ENCODE assay signal across 8 mouse cellular contexts in the genomic region with DNA sequence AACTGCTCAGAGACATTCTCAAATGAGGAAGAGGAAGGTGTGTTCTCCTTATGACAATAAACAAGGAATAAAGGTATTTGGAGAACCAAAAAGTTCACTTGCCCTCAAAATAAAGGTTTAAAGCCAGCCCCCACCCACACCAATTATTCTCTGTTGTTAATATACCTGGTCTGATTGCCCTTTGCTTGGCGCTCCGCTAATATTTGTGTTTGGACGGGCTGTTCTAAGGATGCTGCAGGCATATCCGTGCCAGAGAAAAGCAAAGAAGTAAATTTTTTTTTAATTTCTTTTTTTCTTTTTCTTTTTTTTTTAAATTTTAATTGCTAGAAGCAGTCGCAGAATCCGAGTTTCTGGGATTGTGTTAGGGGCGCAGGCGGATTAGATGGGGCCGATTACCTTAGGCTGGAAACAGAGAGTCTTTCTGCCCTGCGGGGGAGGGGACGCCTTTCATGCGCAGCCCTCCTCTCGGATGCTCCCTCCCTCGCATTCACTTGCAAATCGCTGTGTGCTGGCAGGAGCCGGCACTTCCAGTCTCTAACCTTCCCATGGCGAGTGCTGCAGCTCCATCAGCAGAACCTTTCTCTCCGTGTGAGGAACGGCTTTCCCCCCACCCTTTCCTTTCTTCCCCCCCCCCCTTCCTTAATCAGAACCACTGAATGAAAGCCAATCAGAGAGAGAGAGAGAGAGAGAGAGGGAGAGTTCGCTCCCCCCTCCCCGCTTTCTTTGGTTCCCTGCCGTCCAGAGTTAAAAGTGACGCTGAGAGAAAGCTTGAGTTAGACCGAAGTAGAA. TPM values are rescaled to one million over a fixed set of nuclear protein-coding genes. Genes with fewer than 3 reads are reported as not detected.
DNase-seq lines count a peak whose midpoint lies in the region; ATAC-seq and TF ChIP-seq lines count a peak whose summit lies in the region.

A gene (plus strand): TSS at position 763 of the 789 bp plus-strand sequence.

- H3K4me2 ChIP-seq in midbrain, embryonic 12.5 days (replicated peaks): peak within 1 kb of the TSS; percentile 55
- peak within 1 kb of the TSS; percentile 59 for H3K4me2 ChIP-seq in stomach, postnatal 0 days (replicated peaks; ENCODE audit: low read depth)

- no peak for TF ChIP-seq EP300 in stomach, postnatal 0 days (optimal IDR thresholded peaks at IDR 0.05)

- DNase-seq in layer of hippocampus, adult 11-12 months (ENCODE audit: low spot score): peak; percentile 70
- DNase-seq in layer of hippocampus, adult 9-10 months (ENCODE audit: low spot score): no peak
- peak; percentile 73 to 80 for DNase-seq in cerebellum, adult 2 months
- peak; percentile 60 for DNase-seq in forelimb bud, embryonic 11.5 days (ENCODE audit: low read depth, low spot score)
- peak; percentile 69 to 85 for DNase-seq in layer of hippocampus, postnatal 14 days (ENCODE audit: low spot score in 2 of 2)
- DNase-seq in stomach, postnatal 0 days (ENCODE audit: low spot score): peak; percentile 23
- no peak for DNase-seq in thymus, postnatal 36 days

- H3K9me3 ChIP-seq in midbrain, embryonic 12.5 days: no peaks in the 10 kb centered on the region
- H3K9me3 ChIP-seq in stomach, postnatal 0 days (ENCODE audit: control insufficient read depth, low read length): no peaks in the 10 kb centered on the region

- WGBS in cerebellum, adult 2 months: 2% methylated on average over 24 of the region's 24 CpGs
- WGBS in midbrain, embryonic 12.5 days: under 1% methylated on average over 24 of the region's 24 CpGs
- WGBS in stomach, postnatal 0 days: 1% methylated on average over 23 of the region's 24 CpGs

- peak within 1 kb of the TSS; percentile 60 for H3K4me3 ChIP-seq in cerebellum, adult 2 months (replicated peaks; ENCODE audit: insufficient read depth, low read depth, low read length)
- H3K4me3 ChIP-seq in midbrain, embryonic 12.5 days: peak within 1 kb of the TSS; percentile 45
- H3K4me3 ChIP-seq in stomach, postnatal 0 days (ENCODE audit: low read depth, low read length): peak within 1 kb of the TSS; percentile 37

- H3K27ac ChIP-seq in cerebellum, adult 2 months (ENCODE audit: insufficient read depth, low read length): no peak within 1 kb of the TSS
- peak within 1 kb of the TSS; percentile 72 for H3K27ac ChIP-seq in midbrain, embryonic 12.5 days (replicated peaks)
- H3K27ac ChIP-seq in stomach, postnatal 0 days (replicated peaks): no peak within 1 kb of the TSS

- H3K9ac ChIP-seq in midbrain, embryonic 12.5 days (replicated peaks): peak within 1 kb of the TSS; percentile 46; the same call in 1 of the 2 replicates
- H3K9ac ChIP-seq in stomach, postnatal 0 days (ENCODE audit: low read length): no peak within 1 kb of the TSS; the same call in 1 of the 2 replicates

- H3K4me1 ChIP-seq in cerebellum, adult 2 months (ENCODE audit: control insufficient read depth, insufficient read depth, low read length): no peaks in the 10 kb centered on the region
- peaks cover 12% of the 10 kb centered on the region for H3K4me1 ChIP-seq in midbrain, embryonic 12.5 days
- H3K4me1 ChIP-seq in stomach, postnatal 0 days (replicated peaks; ENCODE audit: control insufficient read depth, insufficient read depth): no peaks in the 10 kb centered on the region

- peak; percentile 96 for ATAC-seq in midbrain, embryonic 12.5 days (ENCODE audit: low FRiP score, low read depth)
- no peak for ATAC-seq in stomach, postnatal 0 days (ENCODE audit: low FRiP score, low TSS enrichment)

- H3K27me3 ChIP-seq in cerebellum, adult 2 months (ENCODE audit: control insufficient read depth, insufficient read depth, low read length): no peaks in the 10 kb centered on the region
- H3K27me3 ChIP-seq in midbrain, embryonic 12.5 days: no peaks in the 10 kb centered on the region
- no peaks in the 10 kb centered on the region for H3K27me3 ChIP-seq in stomach, postnatal 0 days (ENCODE audit: control insufficient read depth, insufficient read depth, low read length)

- TF ChIP-seq CTCF in cerebellum, adult 2 months (IDR thresholded peaks at IDR 0.05; ENCODE audit: borderline replicate concordance, insufficient read depth, low read depth, low read length): no peak
- TF ChIP-seq CTCF in stomach, postnatal 0 days (IDR thresholded peaks at IDR 0.05; ENCODE audit: low read depth): no peak

- no peaks in the 10 kb centered on the region for H3K36me3 ChIP-seq in midbrain, embryonic 12.5 days
- H3K36me3 ChIP-seq in stomach, postnatal 0 days (ENCODE audit: control insufficient read depth, insufficient read depth, low read length): no peaks in the 10 kb centered on the region

- peak; percentile 27; the same call in 1 of the 2 replicates for TF ChIP-seq POLR2A in cerebellum, adult 2 months (IDR thresholded peaks at IDR 0.05; ENCODE audit: borderline replicate concordance, insufficient read depth, low read length)

RNA-seq across cellular contexts. Expression of the gene that starts here (rescaled TPM):
- polyA plus RNA-seq in cerebellum, adult 2 months (2012; rRNA removed): 15.6 and 18.2 TPM in 2 replicates
- total RNA-seq in layer of hippocampus, postnatal 14 days (2021): 10 to 100 TPM; 47.1 to 47.4 TPM
- 8.3 and 8.7 TPM in 2 replicates for polyA plus RNA-seq in midbrain, embryonic 12.5 days (2016; fragmentation: Nextera tagmentation; extraction: Ambion mirVana)
- polyA plus RNA-seq in stomach, postnatal 0 days (2015; fragmentation: Nextera tagmentation; extraction: Ambion mirVana): 0.27 and 0.42 TPM in 2 replicates

Comparison
In these comparisons a context has a peak if more than half of its experiments do, and no peak if none do; other contexts are left out.
1. DNase-seq: peak in layer of hippocampus, adult 11-12 months (single experiment), cerebellum, adult 2 months (2 of 2), forelimb bud, embryonic 11.5 days (single experiment) and layer of hippocampus, postnatal 14 days (2 of 2); none in layer of hippocampus, adult 9-10 months (single experiment) and thymus, postnatal 36 days (0 of 2).
2. Peak in DNase-seq, H3K4me3 ChIP-seq and H3K4me2 ChIP-seq in stomach, postnatal 0 days; RNA of the gene not detected or under 1 TPM.
3. Peak in every context shown above with its lines, with median percentiles within 50 percentile points of each other: H3K4me3 ChIP-seq.